Mouse (Mus musculus) neural tube, embryonic 11.5 days (tissue): ENCODE measurements at regions not wholly inside any gene's neighbourhood (a gene's known extent, or its start where the extent isn't known, plus 50 kb on each side); places are given as distances from the start of the nearest gene placed in this dataset.

Experiments used
- ATAC-seq: fragments of 200-750 bp; cut with Nextera tagmentation; 2 replicates; pipeline ENCODE4 v1.8.0; 2017; ENCODE audit warnings: moderate number of reproducible peaks, mild to moderate bottlenecking, moderate TSS enrichment, moderate library complexity; ENCODE audit not compliant: insufficient read depth, low FRiP score, low TSS enrichment
- DNase-seq: peaks from one replicate; pipeline ENCODE4 v3.0.0-alpha.2; 2015; ENCODE audit warnings: low spot score
- H3K27ac ChIP-seq: fragments of 300-500 bp; sonication (generic); 2 replicates; pipeline ENCODE4 v1.5.1; 2014; ENCODE audit warnings: low read depth, mild to moderate bottlenecking, low read length
- H3K27me3 ChIP-seq: fragments of 300-500 bp; sonication (generic); 2 replicates; pipeline ENCODE4 v1.6.1; 2014; ENCODE audit warnings: mild to moderate bottlenecking, low read length, mixed read lengths; ENCODE audit not compliant: control insufficient read depth, insufficient read depth
- H3K36me3 ChIP-seq: fragments of 300-500 bp; sonication (generic); 2 replicates; pipeline ENCODE4 v1.6.1; 2014; ENCODE audit warnings: mild to moderate bottlenecking, low read length, moderate library complexity, mixed read lengths; ENCODE audit not compliant: control insufficient read depth, insufficient read depth
- H3K4me1 ChIP-seq: fragments of 300-500 bp; sonication (generic); 2 replicates; pipeline ENCODE4 v1.6.1; 2014; ENCODE audit warnings: low read length, mixed read lengths; ENCODE audit not compliant: control insufficient read depth, insufficient read depth
- H3K4me2 ChIP-seq: fragments of 300-500 bp; sonication (generic); 2 replicates; pipeline ENCODE4 v1.6.1; 2014; ENCODE audit warnings: low read depth, mild to moderate bottlenecking, moderate library complexity
- H3K4me3 ChIP-seq: fragments of 300-500 bp; sonication (generic); 2 replicates; pipeline ENCODE4 v1.5.1; 2014; ENCODE audit warnings: low read depth, low read length
- H3K9ac ChIP-seq: fragments of 300-500 bp; sonication (generic); 2 replicates; pipeline ENCODE4 v1.6.1; 2014; ENCODE audit warnings: mild to moderate bottlenecking, low read length
- H3K9me3 ChIP-seq: fragments of 300-500 bp; sonication (generic); 2 replicates; pipeline ENCODE4 v1.6.1; 2016; ENCODE audit warnings: low read length; ENCODE audit not compliant: control insufficient read depth
- WGBS: fragments of 180-500 bp; shearing (Covaris S2); extraction: QIAGEN DNeasy Blood & Tissue Kit; methylation state at CpG from one replicate; pipeline ENCODE4 v1.1.7; 2014; 5-methylcytosine and 5-hydroxymethylcytosine counted together

DNA sequence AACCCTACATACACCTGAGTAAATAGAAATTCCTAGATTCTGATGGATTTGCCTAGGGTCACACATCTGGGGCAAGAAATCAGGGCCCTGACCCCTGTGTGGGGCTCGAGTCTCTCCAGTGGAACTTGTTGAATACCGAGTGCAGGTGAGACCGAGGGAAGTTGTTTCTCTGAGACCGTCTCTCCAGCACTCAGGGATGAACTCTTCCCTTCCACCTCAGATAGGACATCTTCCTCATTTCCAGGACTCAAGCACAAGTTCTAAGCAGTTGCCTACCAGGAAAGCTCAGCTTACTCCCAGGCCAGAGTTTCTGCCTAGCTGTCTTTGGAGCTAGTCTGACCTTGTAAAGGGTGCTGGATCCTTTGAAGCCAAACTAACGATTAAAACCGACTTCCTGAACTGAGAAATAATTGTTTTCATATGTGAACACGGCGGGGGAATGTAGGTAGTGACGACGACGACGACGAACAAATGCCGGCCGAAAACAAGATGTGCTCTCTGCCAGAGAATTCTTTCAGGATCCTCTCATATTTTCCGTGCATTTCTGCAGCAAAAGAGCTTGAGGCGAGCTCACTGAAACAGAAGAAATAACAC lies 207.3 kb upstream of the Klf3 start:
- H3K9ac ChIP-seq: no peak overlapping the region
- no peak for DNase-seq
- H3K27me3 ChIP-seq: no peaks in the 10 kb centered on the region
- H3K4me3 ChIP-seq: no peak overlapping the region
- H3K9me3 ChIP-seq: no peaks in the 10 kb centered on the region
- no peaks in the 10 kb centered on the region for H3K36me3 ChIP-seq
- WGBS: 48% methylated on average over 17 of the region's 17 CpGs
- no peak overlapping the region for H3K4me2 ChIP-seq
- H3K27ac ChIP-seq: 0 out of 2 replicates have a peak overlapping the region, but pooled peaks have one; percentile 34
- ATAC-seq: no peak
- peaks cover 6% of the 10 kb centered on the region; the same call in 1 of the 2 replicates for H3K4me1 ChIP-seq

DNA sequence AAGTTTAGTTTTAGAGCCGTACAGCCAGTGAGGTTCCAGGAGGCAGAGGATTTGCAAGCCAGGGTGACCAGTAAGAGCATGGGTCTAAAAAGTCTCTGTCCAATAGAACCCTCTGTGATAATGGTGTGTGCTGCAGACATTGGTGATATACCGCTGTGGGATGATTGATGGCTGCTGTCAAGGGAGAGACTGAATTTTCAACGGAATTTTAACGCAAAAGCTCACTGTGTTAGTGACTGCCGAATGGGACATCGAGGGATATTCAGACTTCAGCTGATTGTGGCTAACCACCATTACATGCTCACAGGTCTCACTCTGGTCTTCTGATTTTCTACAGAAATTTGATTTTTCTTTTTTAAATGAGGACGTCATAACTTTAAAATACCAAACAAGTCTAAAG lies 206.2 kb upstream of the Klf3 start:
- DNase-seq (no peak), ATAC-seq (no peak)
- Histone ChIP-seq H3K9ac (no peak overlapping the region), H3K36me3 (no peaks in the 10 kb centered on the region), H3K9me3 (no peaks in the 10 kb centered on the region), H3K4me3 (no peak overlapping the region), H3K4me2 (no peak overlapping the region), H3K4me1 (peaks cover 6% of the 10 kb centered on the region; the same call in 1 of the 2 replicates), H3K27me3 (no peaks in the 10 kb centered on the region), H3K27ac (no peak overlapping the region)
- 63% methylated on average over 7 of the region's 7 CpGs for WGBS

DNA sequence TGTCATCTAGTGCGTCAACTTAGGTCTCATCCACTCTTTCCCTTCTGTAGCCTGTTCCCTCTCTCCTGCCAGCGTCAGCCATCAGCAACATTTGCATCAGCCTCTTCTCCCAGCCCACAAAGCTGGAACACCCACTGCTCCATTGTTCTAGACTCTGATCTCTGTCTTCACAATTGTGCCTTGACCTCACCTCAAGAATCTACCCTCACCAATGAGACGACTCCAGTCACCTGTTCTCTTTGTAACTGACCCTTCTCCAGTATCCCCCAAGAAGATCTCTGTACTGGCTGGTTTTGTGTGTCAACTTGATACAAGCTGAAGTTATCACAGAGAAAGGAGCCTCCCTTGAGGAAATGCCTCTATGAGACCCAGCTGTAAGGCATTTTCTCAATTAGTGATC lies 205.7 kb upstream of the Klf3 start:
- Histone ChIP-seq H3K9me3 (no peaks in the 10 kb centered on the region), H3K4me1 (peaks cover 6% of the 10 kb centered on the region; the same call in 1 of the 2 replicates), H3K36me3 (no peaks in the 10 kb centered on the region), H3K4me2 (no peak overlapping the region), H3K4me3 (no peak overlapping the region), H3K27ac (no peak overlapping the region), H3K9ac (no peak overlapping the region), H3K27me3 (no peaks in the 10 kb centered on the region)
- DNase-seq: no peak
- WGBS: 66% methylated on average over 3 of the region's 3 CpGs
- no peak for ATAC-seq

DNA sequence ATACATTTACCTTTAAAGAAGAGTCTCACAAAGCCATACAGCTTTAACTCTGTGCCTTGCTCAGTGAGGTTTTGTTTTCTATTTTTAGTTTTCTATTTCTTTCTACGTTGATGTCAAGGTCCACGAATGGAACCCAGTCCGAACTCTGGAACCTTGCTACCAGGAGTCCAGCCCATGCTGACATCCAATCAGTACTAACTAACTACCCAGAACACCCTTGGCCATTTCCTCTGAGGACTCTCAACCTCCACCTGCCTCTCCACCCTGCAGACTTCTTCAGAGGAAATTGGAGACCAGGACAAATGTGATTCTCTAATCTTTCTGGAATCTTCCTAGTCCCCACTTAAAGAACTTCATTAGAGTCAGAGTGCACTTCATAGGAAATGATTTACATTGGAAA lies 204.6 kb upstream of the Klf3 start:
- H3K9ac ChIP-seq: no peak overlapping the region
- no peak overlapping the region for H3K4me3 ChIP-seq
- H3K9me3 ChIP-seq: no peaks in the 10 kb centered on the region
- H3K4me1 ChIP-seq: peaks cover 6% of the 10 kb centered on the region; the same call in 1 of the 2 replicates
- H3K27me3 ChIP-seq: no peaks in the 10 kb centered on the region
- H3K4me2 ChIP-seq: no peak overlapping the region
- H3K27ac ChIP-seq: no peak overlapping the region
- no peak for DNase-seq
- ATAC-seq: no peak
- 94% methylated on average over 3 of the region's 3 CpGs for WGBS
- no peaks in the 10 kb centered on the region for H3K36me3 ChIP-seq

DNA sequence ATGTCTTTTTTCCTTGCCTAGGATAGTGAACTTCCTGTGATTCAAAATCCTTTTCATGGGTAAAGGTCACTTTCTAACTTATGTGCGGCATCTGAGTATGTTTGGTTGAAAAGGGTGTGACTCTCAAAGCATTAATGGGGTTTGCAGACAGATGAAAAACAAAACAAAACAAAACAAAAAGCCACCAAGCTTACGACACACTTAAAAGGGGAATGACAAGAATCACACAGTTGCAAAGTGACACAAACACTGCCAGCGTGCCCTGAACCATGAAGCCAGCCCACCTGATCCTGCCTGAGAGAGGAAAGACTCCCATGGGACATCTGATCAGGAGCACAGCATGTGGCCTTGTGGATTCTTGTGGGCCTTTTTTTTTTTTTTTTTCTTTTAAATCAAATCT lies 204.2 kb upstream of the Klf3 start:
- H3K4me3 ChIP-seq: no peak overlapping the region
- H3K9me3 ChIP-seq: no peaks in the 10 kb centered on the region
- peaks cover 6% of the 10 kb centered on the region; the same call in 1 of the 2 replicates for H3K4me1 ChIP-seq
- no peak overlapping the region for H3K9ac ChIP-seq
- no peak overlapping the region for H3K4me2 ChIP-seq
- no peak for DNase-seq
- no peak overlapping the region; the same call in 1 of the 2 replicates for H3K27ac ChIP-seq
- 63% methylated on average over 3 of the region's 3 CpGs for WGBS
- no peaks in the 10 kb centered on the region for H3K36me3 ChIP-seq
- no peak for ATAC-seq
- no peaks in the 10 kb centered on the region for H3K27me3 ChIP-seq

DNA sequence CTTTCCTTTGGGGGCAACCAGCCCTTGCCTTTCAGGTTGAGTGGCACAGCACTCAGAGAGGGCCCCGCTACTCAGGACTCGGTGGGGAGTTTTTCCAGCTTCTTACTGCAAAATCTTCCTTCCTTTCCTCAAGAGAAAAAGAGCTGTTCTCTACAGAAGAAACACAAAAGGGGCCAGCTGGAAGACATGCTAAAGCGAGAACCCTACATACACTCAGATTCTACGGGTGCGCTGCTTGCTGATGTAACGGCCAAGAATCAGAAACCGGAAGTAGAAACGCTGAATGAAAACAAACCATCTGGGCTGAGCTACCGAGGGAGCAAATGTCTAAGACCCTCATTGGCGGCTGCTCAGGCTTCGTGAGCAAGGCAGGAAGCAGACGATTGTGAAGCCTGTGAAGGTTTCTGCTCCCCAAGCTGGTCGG lies 203.3 kb upstream of the Klf3 start:
- ATAC-seq: no peak
- peaks cover 6% of the 10 kb centered on the region; the same call in 1 of the 2 replicates for H3K4me1 ChIP-seq
- 54% methylated on average over 13 of the region's 13 CpGs for whole genome bisulfite sequencing
- no peak overlapping the region for H3K4me2 ChIP-seq
- no peaks in the 10 kb centered on the region for H3K27me3 ChIP-seq
- no peaks in the 10 kb centered on the region for H3K9me3 ChIP-seq
- peak overlapping the region; percentile 31; the same call in 1 of the 2 replicates for H3K27ac ChIP-seq
- DNase-seq: no peak
- no peak overlapping the region for H3K4me3 ChIP-seq
- H3K9ac ChIP-seq: no peak overlapping the region
- H3K36me3 ChIP-seq: no peaks in the 10 kb centered on the region

DNA sequence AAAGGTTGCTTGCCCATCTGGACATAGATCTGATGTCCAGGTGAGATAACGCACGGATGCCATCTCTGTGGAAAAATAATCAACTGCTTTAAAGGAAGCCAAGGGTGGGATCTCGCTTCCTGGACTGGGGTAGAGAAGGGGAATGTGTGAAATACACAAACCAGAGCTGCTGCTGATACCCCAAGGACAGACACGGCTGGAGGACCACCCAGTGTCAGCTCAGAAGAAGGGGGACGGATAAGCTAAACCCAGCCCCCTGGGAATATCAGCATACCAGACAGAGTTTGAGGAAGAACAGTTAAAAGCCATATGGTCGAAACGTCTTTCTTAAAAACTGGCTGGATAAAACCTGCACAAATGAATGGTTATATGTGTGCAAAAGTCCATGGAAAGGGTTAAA lies 202.8 kb upstream of the Klf3 start:
- no peak for DNase-seq
- Histone ChIP-seq H3K27ac (no peak overlapping the region), H3K4me1 (peaks cover 6% of the 10 kb centered on the region; the same call in 1 of the 2 replicates), H3K36me3 (no peaks in the 10 kb centered on the region), H3K9ac (no peak overlapping the region), H3K4me3 (no peak overlapping the region), H3K9me3 (no peaks in the 10 kb centered on the region), H3K4me2 (no peak overlapping the region), H3K27me3 (no peaks in the 10 kb centered on the region)
- no peak for ATAC-seq
- 60% methylated on average over 7 of the region's 7 CpGs for WGBS

DNA sequence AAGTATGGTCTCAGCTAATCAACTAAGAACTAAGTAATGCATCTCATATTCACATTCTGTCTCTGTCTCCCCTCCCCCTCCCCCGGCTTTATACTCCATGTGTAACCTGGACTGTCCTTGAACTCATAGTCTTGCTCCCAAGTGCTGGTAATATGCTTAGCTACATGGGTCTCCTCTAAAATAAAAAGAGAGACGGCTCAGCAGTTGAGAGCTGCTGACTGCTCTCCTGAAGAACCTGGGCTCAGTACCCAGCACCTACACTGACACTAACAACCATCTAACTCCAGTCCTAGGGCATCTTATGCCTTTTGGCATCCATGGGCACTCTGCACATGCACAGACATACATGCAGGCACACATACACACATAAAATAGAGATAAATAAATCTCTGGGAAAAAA lies 202.4 kb upstream of the Klf3 start:
- Histone ChIP-seq H3K9ac (no peak overlapping the region), H3K9me3 (no peaks in the 10 kb centered on the region), H3K4me3 (no peak overlapping the region), H3K4me2 (no peak overlapping the region), H3K36me3 (no peaks in the 10 kb centered on the region), H3K27ac (no peak overlapping the region), H3K4me1 (peaks cover 6% of the 10 kb centered on the region; the same call in 1 of the 2 replicates), H3K27me3 (no peaks in the 10 kb centered on the region)
- ATAC-seq (no peak), DNase-seq (no peak)
- 73% methylated on average over 2 of the region's 2 CpGs for WGBS

DNA sequence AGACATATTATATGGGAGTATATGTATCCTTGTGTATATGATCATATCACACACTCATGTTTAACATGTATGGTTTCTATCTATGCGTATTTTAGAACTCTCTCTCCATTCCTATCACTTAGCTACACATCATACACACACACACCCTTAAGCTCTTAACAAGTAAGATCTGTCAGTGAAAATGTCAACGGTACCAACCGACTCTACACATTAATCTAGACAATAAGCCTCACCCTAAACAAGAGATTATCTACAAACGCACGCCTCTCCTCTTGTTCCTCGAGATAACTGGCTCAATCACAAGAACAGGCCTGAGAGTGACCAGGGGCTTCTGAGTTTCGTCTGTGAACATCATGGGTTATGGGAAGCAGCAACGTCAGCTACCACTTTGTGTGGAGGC lies 201.9 kb upstream of the Klf3 start:
- no peaks in the 10 kb centered on the region for H3K36me3 ChIP-seq
- H3K27ac ChIP-seq: no peak overlapping the region
- H3K4me1 ChIP-seq: peaks cover 6% of the 10 kb centered on the region; the same call in 1 of the 2 replicates
- H3K4me3 ChIP-seq: no peak overlapping the region
- no peak overlapping the region for H3K9ac ChIP-seq
- ATAC-seq (no peak), DNase-seq (no peak)
- H3K27me3 ChIP-seq: no peaks in the 10 kb centered on the region
- no peaks in the 10 kb centered on the region for H3K9me3 ChIP-seq
- no peak overlapping the region for H3K4me2 ChIP-seq
- WGBS: 81% methylated on average over 8 of the region's 8 CpGs
